Mouse (Mus musculus) thymus, adult 2 months (tissue): ENCODE measurements around the gene Enpp6.

Experiments
- CTCF ChIP-seq: fragments of 200-500 bp; IDR thresholded peaks from 2 replicates; pipeline ENCODE4 v1.5.1; 2012; ENCODE audit warnings: mild to moderate bottlenecking, control low read depth, low read length, moderate library complexity, borderline replicate concordance; ENCODE audit not compliant: control insufficient read depth, poor library complexity, insufficient read depth; ENCODE audit errors: extremely low read depth
- POLR2A ChIP-seq: fragments of 200-500 bp; IDR thresholded peaks from 2 replicates; pipeline ENCODE4 v1.6.1; 2012; ENCODE audit warnings: mild to moderate bottlenecking, low read length, control low read depth, moderate library complexity; ENCODE audit not compliant: control insufficient read depth, poor library complexity, insufficient read depth; ENCODE audit errors: extremely low read depth

DNA sequence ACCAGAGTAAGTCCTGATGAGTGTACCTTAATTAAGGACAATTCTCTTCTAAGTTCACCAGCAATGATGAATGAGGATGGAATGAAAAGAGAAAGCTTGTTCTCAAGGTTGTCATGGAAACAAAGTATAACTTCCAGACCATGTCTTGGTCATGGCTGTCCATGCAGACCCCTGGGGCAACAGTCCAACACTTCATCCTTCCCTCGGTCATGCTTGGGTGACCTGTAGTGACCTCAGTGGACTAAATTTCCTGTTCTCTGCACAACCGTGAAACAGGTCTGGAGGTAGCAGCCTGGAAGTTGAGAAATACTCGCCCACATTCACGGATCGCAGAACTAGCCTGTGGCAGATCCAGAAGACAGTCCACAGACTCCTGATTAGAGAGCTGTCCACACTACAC lies 50.7 kb downstream of the Enpp6 start:
- no peak for TF ChIP-seq CTCF
- no peak for TF ChIP-seq POLR2A
